Mouse (Mus musculus) layer of hippocampus, postnatal 10 days (tissue): ENCODE results near the gene Igf1r. TPM values are rescaled to one million over a fixed set of nuclear protein-coding genes. Genes with fewer than 3 reads are reported as not detected.

Experiments
- DNase-seq, 2 experiments: peaks; one replicate each; pipeline ENCODE4 v3.0.0; 2021; ENCODE audit warnings: low spot score in 2 of 2
- total RNA-seq, 2 experiments: library from RNA; stranded (reverse); gene quantifications; 2 replicates each; pipeline ENCODE4 v1.2.3; 2021

Gene Igf1r
- total RNA-seq, 2 experiments from 2014 or later = 34.3 to 34.5 TPM

DNA sequence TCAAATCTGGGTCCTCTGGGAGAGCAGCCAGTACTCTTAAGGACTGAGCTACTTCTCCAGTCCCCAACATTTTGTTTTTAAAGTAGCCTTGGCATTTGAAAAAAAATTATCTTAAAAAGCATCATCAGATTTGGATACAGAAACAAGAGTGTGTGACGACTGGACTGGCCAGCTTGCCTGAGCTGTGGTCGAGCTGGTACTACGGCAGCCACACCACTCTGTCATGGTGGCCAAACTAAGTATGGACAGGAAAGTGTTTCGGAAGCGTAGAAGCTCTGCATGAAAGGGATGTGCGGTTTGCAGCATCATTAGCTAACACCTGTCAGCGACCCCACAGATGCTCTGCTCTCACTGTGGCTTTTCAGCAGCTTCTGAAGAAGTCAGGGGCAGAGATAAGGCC, 53.4 kb downstream of the Igf1r start:
- no peak for DNase-seq

DNA sequence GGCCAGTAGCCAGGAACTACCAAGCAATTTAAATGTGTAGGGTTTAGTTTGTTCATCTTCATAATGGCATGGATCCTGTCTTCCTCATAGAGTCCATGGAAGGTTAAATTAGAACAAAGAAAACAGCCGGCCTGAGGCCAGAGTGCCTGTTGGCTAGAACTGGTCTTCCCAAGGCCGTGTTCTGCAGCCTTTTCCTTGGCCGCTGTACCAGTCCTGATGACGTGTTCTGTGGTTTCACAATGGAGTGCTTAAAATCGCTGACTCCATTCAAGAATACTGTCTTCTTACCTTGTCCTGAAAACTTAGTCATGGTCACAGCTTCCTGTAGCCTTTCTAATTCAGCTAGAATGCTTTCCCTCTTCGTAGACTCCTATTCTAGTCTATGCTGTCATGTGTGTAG, 53.9 kb downstream of the Igf1r start:
- no peak for DNase-seq

DNA sequence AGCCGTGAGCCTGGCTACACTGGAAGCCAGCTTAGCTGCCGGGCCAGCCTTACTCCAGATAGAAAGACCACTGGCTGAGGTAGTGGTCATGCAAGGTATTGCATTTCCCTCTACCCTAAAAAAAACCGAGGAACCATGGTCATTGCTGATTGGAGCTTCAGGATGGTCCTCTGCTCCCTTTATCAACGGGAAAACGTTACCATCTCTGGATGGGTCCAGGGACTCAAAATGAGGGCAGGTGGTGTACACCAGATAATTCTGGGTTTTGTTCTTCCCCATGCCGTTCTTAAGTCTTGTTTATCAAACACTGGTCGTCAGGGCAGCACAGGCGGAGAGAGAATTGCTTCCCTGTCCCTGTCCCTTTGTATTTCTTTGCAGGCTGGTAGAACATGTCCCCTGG, 57.0 kb downstream of the Igf1r start:
- DNase-seq = no peak

DNA sequence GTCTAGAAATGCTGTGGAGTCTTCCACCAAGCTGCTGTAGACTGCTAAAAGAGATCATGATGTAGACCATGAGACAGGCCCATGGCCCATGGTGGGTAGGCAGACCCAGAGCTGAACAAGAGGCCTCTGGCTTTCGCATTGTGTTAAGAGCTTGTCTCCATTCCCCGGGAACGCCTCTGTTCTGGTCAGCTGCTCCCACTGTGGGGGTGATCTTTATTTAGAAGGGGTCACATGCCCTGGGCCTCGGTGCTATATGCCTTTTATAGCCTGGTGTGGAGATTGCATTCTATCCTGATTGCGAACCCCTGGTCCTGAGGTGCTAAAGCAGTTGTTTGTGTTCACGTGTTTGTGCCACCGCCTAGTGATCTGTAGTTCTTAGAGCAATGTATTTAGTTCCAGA, 57.5 kb downstream of the Igf1r start:
- no peak for DNase-seq

DNA sequence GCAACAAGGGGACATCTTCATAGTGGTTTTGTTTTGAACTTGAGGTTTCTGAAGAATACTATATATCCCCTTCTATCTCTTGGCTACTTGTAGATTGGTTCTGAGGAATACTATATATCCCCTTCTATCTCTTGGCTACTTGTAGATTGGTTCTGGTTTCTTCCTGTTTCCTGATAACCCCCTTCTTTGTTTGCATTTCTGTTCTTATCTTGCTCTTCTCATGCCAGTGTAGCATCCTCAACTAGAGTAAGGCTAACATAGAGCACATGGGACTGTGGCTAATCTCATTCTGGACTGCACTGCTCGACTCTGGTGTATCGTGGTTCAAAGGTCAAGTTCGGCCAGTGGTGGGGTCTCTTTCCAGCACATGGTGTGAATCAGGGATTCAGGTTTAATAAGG, 58.2 kb downstream of the Igf1r start:
- no peak for DNase-seq

DNA sequence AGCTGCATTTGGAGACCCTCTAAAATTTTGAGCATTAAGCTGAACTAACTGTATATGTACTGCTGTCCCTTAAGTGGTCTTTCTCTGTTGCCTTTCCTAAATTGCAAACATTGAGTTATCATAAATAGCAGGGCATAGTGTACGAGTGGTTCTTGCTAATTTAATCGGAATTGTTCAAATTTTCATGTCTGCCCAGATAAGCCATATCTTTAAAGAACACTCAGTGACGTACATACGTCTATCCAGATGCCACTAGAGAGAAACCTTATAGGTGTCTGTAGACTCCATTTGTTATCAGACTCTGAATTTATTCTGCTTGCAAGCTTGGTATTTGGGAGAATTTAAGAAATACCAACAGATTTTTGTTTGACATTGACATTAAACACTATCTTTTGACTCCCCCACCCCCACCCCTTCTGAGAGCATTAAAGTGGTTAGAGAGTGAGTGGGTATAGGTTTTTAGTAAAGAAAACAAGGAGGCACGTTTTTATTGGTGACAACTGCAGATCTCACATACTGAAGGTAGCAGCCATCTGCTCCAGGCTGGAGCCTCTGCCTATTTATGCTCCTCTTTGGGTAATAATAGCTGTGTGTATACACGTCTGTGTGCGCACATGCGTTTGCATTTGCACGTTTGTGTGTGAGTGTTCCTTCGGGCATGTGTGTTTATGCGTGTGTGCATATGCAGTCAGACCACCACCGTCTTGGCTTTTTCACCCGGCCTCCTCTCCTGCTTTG, 58.9 kb downstream of the Igf1r start:
- no peak for DNase-seq

- DNase-seq = no peak
Observed at GRCm38 (mm10) chr7:68012123-68012474, 59.5 kb downstream of the Igf1r start.

DNA sequence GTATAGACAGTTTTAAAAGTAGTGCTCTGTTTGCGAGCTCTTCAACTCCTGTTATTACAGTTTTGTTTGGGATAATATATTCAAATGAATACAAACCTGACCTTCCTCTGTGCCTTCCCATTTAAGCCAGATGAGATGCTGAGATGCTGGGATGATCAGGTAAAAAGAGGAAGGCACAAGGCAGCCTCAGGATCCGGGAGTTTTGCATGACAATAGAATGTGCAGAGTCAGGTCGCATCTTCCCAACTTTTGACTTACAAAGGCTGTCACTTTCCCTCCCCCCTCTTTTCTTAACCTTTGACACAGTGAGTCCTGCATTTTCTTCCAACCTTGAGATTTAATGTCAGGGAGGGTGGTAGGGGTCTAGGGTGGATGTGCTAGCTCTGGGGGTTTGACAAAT, 61.9 kb downstream of the Igf1r start:
- DNase-seq = no peak

- DNase-seq = no peak
Observed at GRCm38 (mm10) chr7:68015404-68015803, 62.8 kb downstream of the Igf1r start.

DNA sequence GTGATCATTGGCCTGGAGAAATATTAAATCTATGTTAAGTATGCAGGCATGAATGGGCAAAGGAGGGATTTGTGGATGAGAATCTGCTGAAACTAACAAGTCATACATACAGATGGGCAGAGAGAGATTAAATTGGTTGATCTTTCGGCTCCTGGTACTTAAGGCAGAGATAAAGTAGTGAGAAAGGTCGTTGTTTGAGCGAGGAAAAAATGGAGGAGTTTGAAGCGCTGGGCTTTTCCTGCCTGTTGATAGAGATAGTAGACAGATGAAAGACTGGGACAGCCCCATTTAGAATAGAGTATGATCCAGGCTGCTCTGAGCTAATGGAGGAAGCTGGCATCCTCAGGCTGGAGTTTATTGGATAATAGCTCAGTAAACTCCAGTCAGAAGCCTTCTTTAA, 65.4 kb downstream of the Igf1r start:
- no peak for DNase-seq

GRCm38 (mm10) chr7:68020556-68020955, 67.9 kb downstream of the Igf1r start:
- no peak for DNase-seq

DNA sequence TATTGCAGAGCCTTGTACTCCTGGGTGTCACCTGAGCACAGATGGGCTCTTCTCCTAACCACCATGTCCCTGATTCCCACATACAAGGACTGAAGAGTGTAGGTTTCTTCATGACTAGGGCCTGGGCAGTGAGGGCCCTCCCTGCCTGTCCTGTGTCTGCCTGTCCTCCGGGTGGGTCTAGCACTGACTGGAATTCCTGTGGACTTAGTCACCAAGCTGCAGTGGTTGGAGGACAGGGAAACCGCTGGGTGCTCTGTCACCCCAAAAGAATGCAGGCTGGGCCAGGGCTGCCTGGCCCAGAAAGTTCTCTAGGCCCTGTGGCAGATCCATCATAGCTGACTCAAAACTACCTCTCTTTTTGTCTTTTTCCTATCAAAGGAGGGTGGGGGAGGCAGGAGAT, 69.1 kb downstream of the Igf1r start:
- no peak for DNase-seq

DNA sequence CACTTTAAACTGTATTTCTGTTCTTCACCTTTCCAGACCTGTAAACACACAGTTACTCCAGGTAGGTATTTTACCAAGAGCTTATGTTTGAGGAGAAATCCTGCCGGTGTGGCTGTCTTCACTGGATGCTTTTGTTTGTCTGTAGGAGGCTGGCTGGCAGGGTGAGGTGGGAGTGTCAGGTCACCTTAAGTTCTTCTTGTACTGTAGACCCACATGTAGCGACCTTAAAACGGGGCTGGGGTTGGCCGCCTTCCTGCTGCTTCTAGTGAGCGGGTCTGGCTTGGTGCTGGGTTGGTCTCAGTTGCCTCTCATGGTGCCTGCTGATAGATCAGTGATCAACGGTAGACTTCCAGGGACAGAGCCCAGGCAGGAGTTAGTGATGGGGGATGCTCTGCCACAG, 69.6 kb downstream of the Igf1r start:
- DNase-seq = no peak

DNA sequence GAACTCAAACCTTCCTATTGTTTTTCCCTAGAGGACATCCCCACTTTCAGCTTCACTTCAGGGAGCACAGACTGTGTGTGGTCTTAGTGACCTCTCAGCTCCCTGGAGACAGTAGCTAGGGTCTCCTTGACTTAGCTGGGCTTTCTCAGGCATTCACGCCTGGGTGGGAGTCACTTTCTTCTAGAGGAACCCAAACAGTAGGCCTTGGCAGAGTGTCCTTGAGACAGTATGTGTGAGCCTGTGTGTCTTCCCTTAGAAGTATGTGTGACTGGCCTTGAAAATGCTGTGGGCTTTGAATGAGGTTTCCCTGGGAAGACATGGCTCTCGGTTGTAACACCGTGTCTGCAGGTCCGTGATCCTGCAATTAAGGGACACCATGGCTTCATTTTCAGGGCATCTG, 71.3 kb downstream of the Igf1r start:
- DNase-seq = no peak

- no peak for DNase-seq
Observed at GRCm38 (mm10) chr7:68024625-68025024, 72.0 kb downstream of the Igf1r start.

DNA sequence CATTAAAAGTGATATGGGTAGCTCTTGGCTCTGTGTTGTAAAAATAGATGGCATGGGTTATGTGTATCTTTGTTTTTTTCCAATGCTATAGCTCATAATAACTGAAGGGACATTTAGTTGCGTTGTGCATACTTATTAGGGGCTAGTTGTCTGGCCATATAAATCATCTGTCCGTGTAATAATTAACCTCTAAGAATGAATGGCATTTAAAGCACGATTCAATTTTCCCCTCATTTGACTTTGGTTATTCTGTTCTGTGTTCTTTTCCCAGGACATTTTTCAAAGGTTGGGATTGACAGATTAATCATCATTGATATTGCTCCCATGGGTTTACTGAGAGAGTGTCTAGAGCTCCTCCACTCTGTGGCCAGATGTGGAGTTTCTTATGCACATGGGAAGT, 72.8 kb downstream of the Igf1r start:
- DNase-seq = no peak

DNA sequence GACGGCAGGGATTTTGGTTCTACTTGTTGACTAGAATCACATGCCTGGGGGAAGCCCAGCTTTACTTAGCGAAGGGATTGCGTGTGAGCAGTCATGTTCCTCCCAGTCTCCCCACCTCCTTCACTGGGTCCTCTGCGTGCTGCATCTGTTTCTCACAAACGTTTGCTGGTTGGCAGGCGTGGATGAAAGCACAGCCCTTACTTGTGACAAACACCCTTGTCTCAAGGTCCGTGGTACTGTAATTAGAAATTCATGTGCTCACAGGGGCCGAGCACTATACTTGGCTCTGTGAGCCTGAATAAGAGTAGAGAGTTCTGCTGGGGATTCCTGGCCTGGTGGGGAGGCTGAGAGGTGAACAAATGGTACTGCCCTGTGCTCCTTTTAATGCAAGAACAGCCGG, 73.4 kb downstream of the Igf1r start:
- peak in 1 of 2 experiments; percentile 23 for DNase-seq

DNA sequence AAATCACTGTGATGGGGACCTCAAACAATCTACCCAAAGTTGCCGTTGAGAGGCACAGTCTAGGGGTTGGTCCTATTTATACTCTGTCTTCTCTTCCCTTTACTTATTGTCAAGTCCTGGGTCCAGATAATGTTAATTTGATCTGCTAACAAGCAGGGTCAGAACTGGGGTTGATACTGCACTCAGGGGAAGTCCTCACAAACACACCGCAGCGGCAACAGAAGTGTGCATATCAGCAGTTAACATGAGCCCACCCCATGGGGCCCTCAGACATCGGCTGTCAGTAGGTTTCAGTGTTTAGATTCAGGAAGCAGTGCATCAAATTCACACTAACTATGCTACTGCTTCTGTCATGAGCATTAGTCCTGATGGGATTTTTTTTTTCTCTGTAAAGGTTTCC, 75.5 kb downstream of the Igf1r start:
- no peak for DNase-seq

DNA sequence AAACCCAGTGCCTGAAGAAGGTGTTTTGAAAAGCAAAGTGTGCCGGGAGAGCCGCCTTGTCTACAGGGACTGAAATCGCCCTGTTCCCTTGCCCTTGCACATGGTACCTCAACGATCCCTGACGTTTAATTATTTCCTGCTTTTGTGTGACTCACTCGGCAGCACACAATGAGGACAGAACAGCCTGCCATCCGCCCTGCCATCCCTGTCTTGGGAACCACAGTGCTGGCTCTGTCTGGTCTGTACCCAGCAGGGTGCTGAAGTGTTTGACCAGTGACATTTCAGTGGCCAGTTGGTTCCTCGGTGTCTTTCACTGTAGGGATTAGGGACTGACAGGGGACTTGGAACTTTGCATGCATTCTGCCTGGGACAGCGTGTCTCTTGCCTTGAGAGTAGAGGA, 78.2 kb downstream of the Igf1r start:
- DNase-seq = no peak

- DNase-seq = no peak
Observed at GRCm38 (mm10) chr7:68036527-68036926, 83.9 kb downstream of the Igf1r start.

GRCm38 (mm10) chr7:68038846-68039245, 86.2 kb downstream of the Igf1r start:
- DNase-seq = no peak

DNA sequence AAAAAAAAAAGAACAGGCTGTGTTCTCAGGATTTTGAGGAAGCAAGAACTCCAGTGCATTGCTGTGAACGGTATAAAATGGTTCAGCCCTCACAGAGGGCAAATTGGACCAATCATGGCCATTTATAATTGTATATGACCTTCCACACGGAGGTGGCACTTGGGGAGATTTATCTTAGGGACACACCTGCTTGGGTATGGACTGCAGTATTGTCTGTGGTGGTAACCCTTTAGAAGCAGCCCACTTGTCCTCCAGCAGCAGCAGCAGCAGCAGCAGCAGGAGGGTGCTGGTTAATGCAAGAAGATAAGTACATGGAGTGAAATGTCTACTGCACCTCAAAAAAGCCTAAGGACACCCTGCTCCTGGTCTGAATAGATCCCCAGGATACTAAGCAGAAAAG, 86.9 kb downstream of the Igf1r start:
- no peak for DNase-seq

GRCm38 (mm10) chr7:68044621-68045020, 92.0 kb downstream of the Igf1r start:
- no peak for DNase-seq

- DNase-seq = no peak
Observed at GRCm38 (mm10) chr7:68047152-68047551, 94.5 kb downstream of the Igf1r start.
